Mouse (Mus musculus): ENCODE measurements around the gene Prss41. TPM values are rescaled to one million over a fixed set of nuclear protein-coding genes. Genes with fewer than 3 reads are reported as not detected.

Gene Prss41
- polyA plus RNA-seq, 2 experiments, result 0.78 to 2.1 TPM

GRCm38 (mm10) chr17:23868513-23868912 is 24.5 kb upstream of the Prss41 start:
- Histone ChIP-seq H3K4me2 (replicated peaks; ENCODE audit: low read depth, low read length, severe bottlenecking) (no peak overlapping the region), H3K9me3 (ENCODE audit: control insufficient read depth, low read length) (no peaks in the 10 kb centered on the region), H3K27ac (replicated peaks; ENCODE audit: low read depth, low read length) (no peak overlapping the region), H3K36me3 (ENCODE audit: control insufficient read depth, insufficient read depth, low read length) (no peaks in the 10 kb centered on the region), H3K27me3 (ENCODE audit: control insufficient read depth, insufficient read depth, low read length) (no peaks in the 10 kb centered on the region), H3K4me3 (replicated peaks; ENCODE audit: low read length) (no peak overlapping the region), H3K9ac (ENCODE audit: low read depth, low read length, severe bottlenecking) (no peak overlapping the region), H3K4me1 (ENCODE audit: control insufficient read depth, insufficient read depth, low read length) (no peaks in the 10 kb centered on the region)
- DNase-seq (ENCODE audit: low spot score) (no peak), ATAC-seq (ENCODE audit: low FRiP score, low read depth) (no peak)
- 83% methylated on average over 11 of the region's 11 CpGs for WGBS
- no peak for TF ChIP-seq POLR2A (IDR thresholded peaks at IDR 0.05; ENCODE audit: borderline replicate concordance, extremely low read depth, insufficient read depth, insufficient read length)

- H3K27me3 ChIP-seq (ENCODE audit: control insufficient read depth, insufficient read depth, low read length), result no peaks in the 10 kb centered on the region
- no peak within 1 kb of the TSS for H3K4me3 ChIP-seq (replicated peaks; ENCODE audit: low read length)
- no peak for TF ChIP-seq POLR2A (IDR thresholded peaks at IDR 0.05; ENCODE audit: borderline replicate concordance, extremely low read depth, insufficient read depth, insufficient read length)
- H3K4me1 ChIP-seq (ENCODE audit: control insufficient read depth, insufficient read depth, low read length), result no peaks in the 10 kb centered on the region
- 87% methylated on average over 15 of the region's 15 CpGs for WGBS
- no peak for ATAC-seq (ENCODE audit: low FRiP score, low read depth)
- no peak within 1 kb of the TSS for H3K27ac ChIP-seq (replicated peaks; ENCODE audit: low read depth, low read length)
- no peaks in the 10 kb centered on the region for H3K9me3 ChIP-seq (ENCODE audit: control insufficient read depth, low read length)
- H3K9ac ChIP-seq (ENCODE audit: low read depth, low read length, severe bottlenecking), result no peak within 1 kb of the TSS
- DNase-seq (ENCODE audit: low spot score), result no peak
- no peak within 1 kb of the TSS for H3K4me2 ChIP-seq (replicated peaks; ENCODE audit: low read depth, low read length, severe bottlenecking)
- no peaks in the 10 kb centered on the region for H3K36me3 ChIP-seq (ENCODE audit: control insufficient read depth, insufficient read depth, low read length)
Measured at GRCm38 (mm10) chr17:23867756-23868155, 23.8 kb upstream of the Prss41 start, which contains the start of gene Prss21. Gene Prss21 (plus strand): TSS chr17:23868056.

GRCm38 (mm10) chr17:23862926-23863325 is 19.0 kb upstream of the Prss41 start:
- no peak for ATAC-seq (ENCODE audit: low FRiP score, low read depth)
- Histone ChIP-seq H3K36me3 (ENCODE audit: control insufficient read depth, insufficient read depth, low read length) (no peaks in the 10 kb centered on the region), H3K4me3 (replicated peaks; ENCODE audit: low read length) (no peak overlapping the region), H3K9ac (ENCODE audit: low read depth, low read length, severe bottlenecking) (no peak overlapping the region), H3K4me2 (replicated peaks; ENCODE audit: low read depth, low read length, severe bottlenecking) (no peak overlapping the region), H3K4me1 (ENCODE audit: control insufficient read depth, insufficient read depth, low read length) (no peaks in the 10 kb centered on the region), H3K27ac (replicated peaks; ENCODE audit: low read depth, low read length) (no peak overlapping the region), H3K9me3 (ENCODE audit: control insufficient read depth, low read length) (no peaks in the 10 kb centered on the region), H3K27me3 (ENCODE audit: control insufficient read depth, insufficient read depth, low read length) (no peaks in the 10 kb centered on the region)
- 89% methylated on average over 4 of the region's 4 CpGs for WGBS
- no peak for DNase-seq (ENCODE audit: low spot score)
- no peak for TF ChIP-seq POLR2A (IDR thresholded peaks at IDR 0.05; ENCODE audit: borderline replicate concordance, extremely low read depth, insufficient read depth, insufficient read length)

GRCm38 (mm10) chr17:23857913-23858312 is 13.9 kb upstream of the Prss41 start:
- no peak for DNase-seq (ENCODE audit: low spot score)
- no peak for TF ChIP-seq POLR2A (IDR thresholded peaks at IDR 0.05; ENCODE audit: borderline replicate concordance, extremely low read depth, insufficient read depth, insufficient read length)
- H3K4me3 ChIP-seq (replicated peaks; ENCODE audit: low read length), result no peak overlapping the region

GRCm38 (mm10) chr17:23857193-23857592 is 13.2 kb upstream of the Prss41 start:
- Histone ChIP-seq H3K36me3 (ENCODE audit: control insufficient read depth, insufficient read depth, low read length) (no peaks in the 10 kb centered on the region), H3K27me3 (ENCODE audit: control insufficient read depth, insufficient read depth, low read length) (no peaks in the 10 kb centered on the region), H3K9me3 (ENCODE audit: control insufficient read depth, low read length) (no peaks in the 10 kb centered on the region), H3K9ac (ENCODE audit: low read depth, low read length, severe bottlenecking) (no peak overlapping the region), H3K4me3 (replicated peaks; ENCODE audit: low read length) (no peak overlapping the region), H3K4me1 (ENCODE audit: control insufficient read depth, insufficient read depth, low read length) (no peaks in the 10 kb centered on the region), H3K27ac (replicated peaks; ENCODE audit: low read depth, low read length) (no peak overlapping the region), H3K4me2 (replicated peaks; ENCODE audit: low read depth, low read length, severe bottlenecking) (no peak overlapping the region)
- DNase-seq (ENCODE audit: low spot score), result no peak
- TF ChIP-seq POLR2A (IDR thresholded peaks at IDR 0.05; ENCODE audit: borderline replicate concordance, extremely low read depth, insufficient read depth, insufficient read length), result no peak
- WGBS, result 85% methylated on average over 6 of the region's 6 CpGs
- no peak for ATAC-seq (ENCODE audit: low FRiP score, low read depth)

More at GRCm38 (mm10) chr17:23857913-23858312, 13.9 kb upstream of the Prss41 start:
- H3K9ac ChIP-seq (ENCODE audit: low read depth, low read length, severe bottlenecking), result no peak overlapping the region
- H3K4me1 ChIP-seq (ENCODE audit: control insufficient read depth, insufficient read depth, low read length), result no peaks in the 10 kb centered on the region
- no peaks in the 10 kb centered on the region for H3K36me3 ChIP-seq (ENCODE audit: control insufficient read depth, insufficient read depth, low read length)
- no peaks in the 10 kb centered on the region for H3K9me3 ChIP-seq (ENCODE audit: control insufficient read depth, low read length)
- 57% methylated on average over 2 of the region's 2 CpGs for WGBS
- H3K27me3 ChIP-seq (ENCODE audit: control insufficient read depth, insufficient read depth, low read length), result no peaks in the 10 kb centered on the region
- no peak for ATAC-seq (ENCODE audit: low FRiP score, low read depth)
- H3K4me2 ChIP-seq (replicated peaks; ENCODE audit: low read depth, low read length, severe bottlenecking), result no peak overlapping the region
- no peak overlapping the region for H3K27ac ChIP-seq (replicated peaks; ENCODE audit: low read depth, low read length)
